Mouse (Mus musculus): ENCODE data around the gene Six5. TPM values are rescaled to one million over a fixed set of nuclear protein-coding genes. Genes with fewer than 3 reads are reported as not detected.

Six5 gene
- polyA plus RNA-seq, 1 experiment: 9.8 TPM

GRCm38 (mm10) chr7:19098811-19099210, 4.4 kb downstream of the Six5 start:
- Histone ChIP-seq H3K27ac (ENCODE audit: insufficient read depth, low read length) (no peak overlapping the region), H3K4me1 (ENCODE audit: control insufficient read depth, insufficient read depth, insufficient read length) (peaks cover 7% of the 10 kb centered on the region; the same call in 1 of the 2 replicates), H3K27me3 (ENCODE audit: control insufficient read depth, insufficient read depth, low read length) (peaks cover 18% of the 10 kb centered on the region), H3K36me3 (ENCODE audit: control insufficient read depth, insufficient read depth, low read length) (no peaks in the 10 kb centered on the region), H3K4me3 (ENCODE audit: extremely low read depth, insufficient read depth, insufficient read length) (no peak overlapping the region)
- no peak for TF ChIP-seq POLR2A (IDR thresholded peaks at IDR 0.05; ENCODE audit: low read depth, low read length)
- TF ChIP-seq CTCF (IDR thresholded peaks at IDR 0.05; ENCODE audit: extremely low read depth, insufficient read depth, insufficient read length, insufficient replicate concordance): no peak
- DNase-seq (ENCODE audit: low read depth in 1 of 2, low spot score in 2 of 2): no peak
- 91% methylated on average over 7 of the region's 7 CpGs for WGBS

DNA sequence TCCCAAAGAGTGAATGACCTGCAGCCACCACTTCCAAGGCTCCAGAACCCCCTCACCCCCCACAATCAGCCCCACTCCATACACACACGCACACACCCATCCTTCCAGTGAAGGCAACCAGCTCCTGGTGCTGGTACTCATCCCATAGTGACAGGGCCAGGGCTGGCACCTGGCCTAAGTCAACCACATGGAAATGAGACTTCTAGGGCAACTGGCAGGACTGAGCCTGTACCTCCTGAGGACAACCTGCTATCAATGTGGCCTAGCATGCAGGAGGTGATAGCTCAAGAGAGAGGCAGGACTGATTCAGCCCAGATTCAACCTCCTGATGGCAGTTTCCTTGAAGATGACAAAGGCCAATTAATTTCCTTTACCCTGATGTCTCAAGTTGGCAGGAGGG, 5.9 kb downstream of the Six5 start:
- TF ChIP-seq POLR2A (IDR thresholded peaks at IDR 0.05; ENCODE audit: low read depth, low read length) (no peak), CTCF (IDR thresholded peaks at IDR 0.05; ENCODE audit: extremely low read depth, insufficient read depth, insufficient read length, insufficient replicate concordance) (no peak)
- WGBS: 87% methylated on average over 1 of the region's 1 CpGs
- DNase-seq (ENCODE audit: low read depth in 1 of 2, low spot score in 2 of 2): no peak

DNA sequence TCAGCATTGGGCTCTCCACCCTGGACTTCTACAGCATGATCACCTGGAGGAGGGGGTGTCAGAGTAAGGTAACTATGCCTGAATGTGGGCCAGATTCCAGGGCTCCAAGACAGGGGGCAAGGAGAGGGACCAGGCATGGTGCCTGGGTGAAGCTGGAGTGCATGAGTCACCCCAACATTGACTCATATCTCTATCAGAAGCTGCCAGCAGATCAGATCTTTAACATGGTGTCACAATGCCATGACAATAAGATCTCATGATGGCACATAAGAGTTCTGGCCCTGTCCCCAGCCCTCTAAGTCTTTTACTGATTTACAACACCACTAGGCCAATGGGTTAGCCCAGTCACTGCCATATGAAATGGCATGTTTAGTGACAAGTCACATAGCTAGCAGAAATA, 9.3 kb downstream of the Six5 start:
- no peaks in the 10 kb centered on the region for H3K4me1 ChIP-seq (ENCODE audit: control insufficient read depth, insufficient read depth, insufficient read length)
- no peaks in the 10 kb centered on the region for H3K36me3 ChIP-seq (ENCODE audit: control insufficient read depth, insufficient read depth, low read length)
- TF ChIP-seq POLR2A (IDR thresholded peaks at IDR 0.05; ENCODE audit: low read depth, low read length) (no peak), CTCF (IDR thresholded peaks at IDR 0.05; ENCODE audit: extremely low read depth, insufficient read depth, insufficient read length, insufficient replicate concordance) (no peak)
- H3K27ac ChIP-seq (ENCODE audit: insufficient read depth, low read length): no peak overlapping the region
- no peak for DNase-seq (ENCODE audit: low read depth in 1 of 2, low spot score in 2 of 2)
- 0 out of 2 replicates have a peak, but pooled peaks cover 1% of the 10 kb centered on the region for H3K27me3 ChIP-seq (ENCODE audit: control insufficient read depth, insufficient read depth, low read length)
- H3K4me3 ChIP-seq (ENCODE audit: extremely low read depth, insufficient read depth, insufficient read length): no peak overlapping the region

More for the DNA sequence above, 5.9 kb downstream of the Six5 start:
- Histone ChIP-seq H3K4me1 (ENCODE audit: control insufficient read depth, insufficient read depth, insufficient read length) (no peaks in the 10 kb centered on the region), H3K27ac (ENCODE audit: insufficient read depth, low read length) (no peak overlapping the region), H3K36me3 (ENCODE audit: control insufficient read depth, insufficient read depth, low read length) (no peaks in the 10 kb centered on the region), H3K4me3 (ENCODE audit: extremely low read depth, insufficient read depth, insufficient read length) (no peak overlapping the region), H3K27me3 (ENCODE audit: control insufficient read depth, insufficient read depth, low read length) (peaks cover 8% of the 10 kb centered on the region)

DNA sequence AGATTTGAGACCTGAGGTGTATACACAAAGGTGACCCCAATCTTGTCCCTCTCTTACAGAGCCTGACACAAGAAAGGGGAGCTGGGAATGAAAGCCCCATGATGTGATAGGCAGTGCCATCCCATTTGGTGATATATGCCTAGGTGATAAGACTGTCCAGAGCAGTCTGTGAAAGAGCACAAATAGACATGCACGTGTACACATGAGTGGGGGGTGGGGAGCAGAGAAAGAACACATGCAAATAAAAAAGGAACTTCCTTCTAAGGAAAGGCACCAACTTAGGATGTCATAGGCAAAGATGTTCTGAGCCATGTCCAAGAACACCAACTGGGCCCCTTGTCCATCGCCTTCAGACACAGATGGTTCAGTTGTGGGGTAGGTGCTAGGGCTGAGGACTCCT, 10.1 kb downstream of the Six5 start:
- DNase-seq (ENCODE audit: low read depth in 1 of 2, low spot score in 2 of 2): no peak
- H3K4me1 ChIP-seq (ENCODE audit: control insufficient read depth, insufficient read depth, insufficient read length): no peaks in the 10 kb centered on the region

GRCm38 (mm10) chr7:19107436-19107835, 13.0 kb downstream of the Six5 start:
- DNase-seq (ENCODE audit: low read depth in 1 of 2, low spot score in 2 of 2): no peak
- TF ChIP-seq CTCF (IDR thresholded peaks at IDR 0.05; ENCODE audit: extremely low read depth, insufficient read depth, insufficient read length, insufficient replicate concordance) (no peak), POLR2A (IDR thresholded peaks at IDR 0.05; ENCODE audit: low read depth, low read length) (no peak)
- no peak overlapping the region for H3K4me3 ChIP-seq (ENCODE audit: extremely low read depth, insufficient read depth, insufficient read length)
- no peaks in the 10 kb centered on the region for H3K36me3 ChIP-seq (ENCODE audit: control insufficient read depth, insufficient read depth, low read length)
- WGBS: 65% methylated on average over 3 of the region's 3 CpGs
- no peaks in the 10 kb centered on the region for H3K4me1 ChIP-seq (ENCODE audit: control insufficient read depth, insufficient read depth, insufficient read length)
- 0 out of 2 replicates have a peak, but pooled peaks cover 1% of the 10 kb centered on the region for H3K27me3 ChIP-seq (ENCODE audit: control insufficient read depth, insufficient read depth, low read length)
- no peak overlapping the region for H3K27ac ChIP-seq (ENCODE audit: insufficient read depth, low read length)

More for the DNA sequence above, 10.1 kb downstream of the Six5 start:
- no peaks in the 10 kb centered on the region for H3K36me3 ChIP-seq (ENCODE audit: control insufficient read depth, insufficient read depth, low read length)
- no peak overlapping the region for H3K4me3 ChIP-seq (ENCODE audit: extremely low read depth, insufficient read depth, insufficient read length)
- 73% methylated on average over 2 of the region's 2 CpGs for WGBS
- TF ChIP-seq CTCF (IDR thresholded peaks at IDR 0.05; ENCODE audit: extremely low read depth, insufficient read depth, insufficient read length, insufficient replicate concordance) (no peak), POLR2A (IDR thresholded peaks at IDR 0.05; ENCODE audit: low read depth, low read length) (no peak)
- no peak overlapping the region for H3K27ac ChIP-seq (ENCODE audit: insufficient read depth, low read length)
- H3K27me3 ChIP-seq (ENCODE audit: control insufficient read depth, insufficient read depth, low read length): 0 out of 2 replicates have a peak, but pooled peaks cover 1% of the 10 kb centered on the region

DNA sequence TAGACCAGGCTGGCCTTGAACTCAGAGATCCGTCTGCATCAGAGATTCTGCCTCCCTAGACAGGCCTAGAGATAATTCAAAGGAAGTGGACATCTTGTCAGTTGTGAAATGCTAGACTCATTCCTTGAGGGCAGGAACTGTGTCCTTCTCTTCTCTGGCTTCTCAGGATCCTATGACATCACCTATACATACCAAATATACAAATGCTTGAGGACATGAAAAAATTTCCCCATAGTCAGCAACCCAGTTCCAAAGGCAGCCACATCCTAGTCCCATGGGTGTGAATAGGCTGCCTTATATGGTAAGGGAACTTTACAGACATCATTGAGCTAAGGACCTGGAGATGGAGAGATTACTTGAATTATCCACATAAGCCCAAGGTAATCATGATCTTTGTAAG, 15.2 kb downstream of the Six5 start:
- no peak overlapping the region for H3K4me3 ChIP-seq (ENCODE audit: extremely low read depth, insufficient read depth, insufficient read length)
- H3K4me1 ChIP-seq (ENCODE audit: control insufficient read depth, insufficient read depth, insufficient read length): no peaks in the 10 kb centered on the region
- H3K36me3 ChIP-seq (ENCODE audit: control insufficient read depth, insufficient read depth, low read length): no peaks in the 10 kb centered on the region
- H3K27ac ChIP-seq (ENCODE audit: insufficient read depth, low read length): no peak overlapping the region
- no peak for TF ChIP-seq POLR2A (IDR thresholded peaks at IDR 0.05; ENCODE audit: low read depth, low read length)
- no peak for TF ChIP-seq CTCF (IDR thresholded peaks at IDR 0.05; ENCODE audit: extremely low read depth, insufficient read depth, insufficient read length, insufficient replicate concordance)
- H3K27me3 ChIP-seq (ENCODE audit: control insufficient read depth, insufficient read depth, low read length): peaks cover 2% of the 10 kb centered on the region; the same call in 1 of the 2 replicates
- DNase-seq (ENCODE audit: low read depth in 1 of 2, low spot score in 2 of 2): no peak
- WGBS: 89% methylated on average over 1 of the region's 1 CpGs

DNA sequence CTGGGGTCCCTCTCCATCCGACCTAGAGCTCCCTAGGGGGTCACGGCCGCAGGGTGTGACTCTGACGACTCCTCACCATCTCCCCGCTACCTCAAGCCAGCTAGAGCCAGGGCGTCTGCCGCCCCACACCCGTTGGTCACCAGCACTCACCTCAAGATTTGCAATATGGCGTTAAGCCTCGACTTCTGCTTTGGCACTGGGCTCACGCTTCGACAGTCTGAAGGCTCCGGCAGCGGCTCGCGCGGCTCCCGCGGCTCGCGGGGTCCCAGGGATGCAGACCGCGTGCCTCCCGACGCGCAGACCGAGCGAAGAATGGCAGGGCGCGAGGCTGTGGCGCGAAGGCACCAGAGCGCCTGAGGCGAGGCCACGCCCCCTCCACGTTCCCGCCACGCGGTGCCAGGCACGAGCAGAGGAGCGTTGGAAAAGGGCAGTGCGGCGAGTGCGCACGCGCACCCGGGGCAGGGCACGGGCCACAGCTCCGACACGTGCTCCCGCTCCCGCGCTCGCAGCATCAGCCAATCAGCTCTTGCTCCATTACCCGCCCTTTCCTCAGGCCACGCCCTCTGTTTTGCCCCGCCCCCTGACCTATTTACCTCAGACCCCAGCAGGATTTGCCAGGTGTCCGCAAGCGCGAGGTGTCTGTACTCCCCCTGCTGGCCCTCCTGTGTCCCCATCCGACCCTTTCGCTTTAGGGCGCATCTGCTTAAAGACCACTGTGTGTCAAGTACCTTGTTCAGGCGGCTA, 23.8 kb downstream of the Six5 start, which contains the start of gene Gm4969:
Gm4969 (minus strand) TSS at position 341 of the 744 bp plus-strand sequence.
- Histone ChIP-seq H3K27me3 (ENCODE audit: control insufficient read depth, insufficient read depth, low read length) (0 out of 2 replicates have a peak, but pooled peaks cover 4% of the 10 kb centered on the region), H3K36me3 (ENCODE audit: control insufficient read depth, insufficient read depth, low read length) (no peaks in the 10 kb centered on the region), H3K4me3 (ENCODE audit: extremely low read depth, insufficient read depth, insufficient read length) (no peak within 1 kb of the TSS), H3K27ac (ENCODE audit: insufficient read depth, low read length) (no peak within 1 kb of the TSS), H3K4me1 (ENCODE audit: control insufficient read depth, insufficient read depth, insufficient read length) (peaks cover 5% of the 10 kb centered on the region)
- TF ChIP-seq POLR2A (IDR thresholded peaks at IDR 0.05; ENCODE audit: low read depth, low read length) (no peak), CTCF (IDR thresholded peaks at IDR 0.05; ENCODE audit: extremely low read depth, insufficient read depth, insufficient read length, insufficient replicate concordance) (no peak)
- peak in 1 of 2 experiments; percentile 33 for DNase-seq (ENCODE audit: low read depth in 1 of 2, low spot score in 2 of 2)
- 46% methylated on average over 64 of the region's 64 CpGs for WGBS

All from spleen, adult 2 months (tissue).